Mouse (Mus musculus) right cerebral cortex, postnatal 4 days (tissue): Measurements from ENCODE around the gene Ccr9.

Experiments used
- DNase-seq: peaks from one replicate; pipeline ENCODE4 v3.0.0-alpha.2; 2022

Gene Ccr9

DNA sequence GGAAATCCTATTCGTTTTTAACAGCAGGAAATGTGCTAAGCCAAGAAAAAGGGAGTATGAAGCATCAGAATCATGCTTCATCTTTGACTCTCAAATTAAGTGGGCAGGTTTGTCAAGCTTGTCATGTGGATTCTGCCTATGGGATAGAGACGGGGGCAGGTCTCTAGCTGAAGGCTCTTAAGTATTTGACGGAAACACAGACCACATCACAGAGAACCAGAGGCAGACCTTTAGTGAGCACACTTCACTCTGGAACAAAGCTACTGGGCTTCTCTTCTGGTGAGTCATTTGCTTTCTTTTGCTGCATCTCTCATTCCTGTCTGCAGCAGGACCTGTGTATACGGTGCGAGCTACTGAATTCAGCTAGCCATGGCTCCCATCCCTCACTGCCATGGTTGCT, 128.0 kb downstream of the Ccr9 start, which contains the start of gene Cxcr6:
Cxcr6 (plus strand) TSS at position 209 of the 400 bp plus-strand sequence.
- DNase-seq = no peak

DNA sequence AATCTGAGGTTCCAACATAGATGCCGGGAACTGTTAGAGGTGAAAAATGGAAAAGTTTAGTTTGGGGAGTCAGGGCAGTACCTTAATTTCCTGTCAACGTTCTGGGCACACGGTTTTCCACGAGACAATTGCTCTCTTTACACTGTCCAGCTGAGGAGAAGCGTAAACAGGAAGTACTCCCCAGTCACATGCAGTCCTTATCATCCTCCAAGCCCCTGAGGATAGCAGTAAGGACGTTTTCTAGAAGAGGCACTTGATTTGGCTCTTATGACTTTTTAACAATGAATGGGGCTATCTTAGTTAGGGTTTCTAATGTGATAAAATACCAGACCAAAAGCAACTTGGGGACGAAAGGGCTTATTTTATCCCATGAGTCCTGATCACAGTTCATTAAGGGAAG, 130.3 kb downstream of the Ccr9 start:
- no peak for DNase-seq

DNA sequence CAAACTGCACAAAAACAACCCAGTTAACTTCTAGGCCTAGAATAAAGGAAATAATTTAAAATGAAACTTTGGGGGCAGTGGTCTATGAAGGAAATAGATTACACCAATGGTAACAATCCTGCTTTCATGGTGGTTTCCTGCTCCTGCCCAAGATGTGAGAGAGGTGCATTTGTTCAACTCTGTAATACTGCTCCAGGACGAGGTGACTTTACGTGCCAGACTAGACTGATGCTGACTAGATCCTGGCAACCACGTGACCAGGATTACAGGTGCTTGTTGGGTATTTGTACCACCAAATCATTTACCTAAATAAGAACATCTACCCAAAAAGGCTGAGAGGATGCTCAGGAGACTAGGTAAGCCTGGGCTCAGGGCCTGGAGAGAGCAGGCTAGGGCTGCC, 133.6 kb downstream of the Ccr9 start:
- DNase-seq = no peak

DNA sequence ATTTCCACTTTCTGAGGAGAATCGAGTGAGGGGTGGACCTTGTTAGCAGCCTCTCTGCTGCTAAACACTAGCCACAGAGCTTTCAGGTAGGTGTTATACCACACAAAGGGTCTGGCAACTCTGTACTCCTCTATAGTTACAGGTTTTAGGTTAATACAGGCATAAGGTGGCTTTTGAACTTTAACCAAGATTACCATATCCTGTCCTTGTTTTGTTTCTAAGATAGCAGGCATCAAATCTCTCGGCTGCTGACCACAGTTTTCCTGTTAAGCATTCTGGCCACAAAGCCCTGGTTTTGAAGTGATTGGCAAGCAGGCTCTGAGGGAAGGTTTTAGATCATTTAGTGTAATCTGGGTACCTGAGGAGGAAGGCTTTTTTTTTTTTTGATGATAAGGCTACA, 136.1 kb downstream of the Ccr9 start:
- DNase-seq = no peak

DNA sequence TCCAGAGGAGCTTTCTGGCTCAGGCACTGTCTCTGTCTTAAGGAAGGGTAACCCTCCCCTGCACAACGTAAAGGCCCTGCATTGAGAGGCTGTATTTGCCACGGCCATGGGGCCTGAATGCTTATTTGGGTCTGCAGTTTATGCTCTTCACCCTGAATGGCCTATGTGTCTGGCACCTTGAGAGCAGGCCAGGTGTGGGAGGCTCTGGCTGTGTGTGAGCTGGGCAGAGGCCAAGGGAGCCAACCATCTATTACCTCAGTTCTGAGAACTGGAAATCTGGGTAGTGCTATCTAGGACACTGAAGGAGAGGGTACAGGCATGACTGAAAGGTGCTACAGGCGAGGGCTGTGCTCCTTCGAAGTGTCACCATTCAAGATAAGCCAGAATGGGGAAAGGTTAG, 136.6 kb downstream of the Ccr9 start:
- no peak for DNase-seq

DNA sequence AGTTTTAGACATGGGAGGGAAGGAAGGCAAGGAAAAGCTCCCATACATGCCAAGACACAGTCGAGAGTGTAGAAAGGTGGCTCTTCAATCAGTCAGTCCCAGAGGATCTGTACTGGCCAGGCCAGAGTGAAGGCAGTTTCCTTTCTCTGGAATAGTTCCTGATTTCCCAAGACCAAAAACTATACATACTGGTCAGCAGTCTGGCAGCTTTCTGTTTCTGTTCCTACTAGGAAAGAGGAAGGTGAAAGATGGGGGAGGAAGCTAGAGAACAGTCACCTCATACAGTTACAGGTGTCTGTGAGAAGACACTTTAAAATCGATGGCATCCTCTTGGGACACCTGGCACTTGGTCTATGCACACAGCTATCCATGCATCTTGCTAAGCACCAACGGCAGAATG, 137.2 kb downstream of the Ccr9 start:
- DNase-seq = no peak

DNA sequence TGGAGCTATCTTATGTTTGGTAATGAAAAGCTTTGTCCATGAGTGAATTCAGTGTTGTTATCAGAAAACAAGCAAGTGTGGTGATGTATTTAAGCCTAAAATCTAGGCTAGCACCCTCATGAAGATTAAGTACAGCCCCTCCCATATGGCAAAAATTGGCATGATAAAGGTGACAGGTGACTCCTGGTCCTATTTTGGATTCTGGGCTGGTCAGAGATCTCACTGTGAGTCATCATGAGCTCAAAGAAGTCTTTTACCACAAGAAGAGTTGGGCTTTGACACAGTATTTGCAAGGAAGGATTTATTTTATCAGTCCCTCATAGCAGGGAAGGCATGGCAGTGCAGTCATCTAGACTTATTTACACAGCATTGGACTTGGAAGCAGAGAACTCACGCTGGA, 137.8 kb downstream of the Ccr9 start:
- no peak for DNase-seq

DNA sequence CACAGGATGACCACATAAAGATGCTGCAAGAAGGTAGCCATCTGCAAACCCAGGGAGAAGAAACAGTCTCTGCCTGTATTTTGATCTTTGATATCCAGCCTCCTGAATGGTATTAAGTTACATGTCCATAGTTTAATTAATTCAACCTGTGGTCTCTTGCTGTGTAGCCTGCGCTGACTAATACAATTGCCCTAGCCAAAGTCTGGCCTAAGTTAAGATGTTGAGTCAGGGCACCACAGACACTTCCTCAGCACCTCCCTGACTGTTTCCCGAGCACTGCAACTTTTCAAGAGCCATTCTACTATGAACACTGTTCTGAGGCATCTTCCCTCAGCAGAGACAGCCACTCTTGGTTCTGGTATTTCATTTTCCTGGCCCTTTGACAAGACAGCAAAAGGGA, 140.4 kb downstream of the Ccr9 start:
- no peak for DNase-seq

DNA sequence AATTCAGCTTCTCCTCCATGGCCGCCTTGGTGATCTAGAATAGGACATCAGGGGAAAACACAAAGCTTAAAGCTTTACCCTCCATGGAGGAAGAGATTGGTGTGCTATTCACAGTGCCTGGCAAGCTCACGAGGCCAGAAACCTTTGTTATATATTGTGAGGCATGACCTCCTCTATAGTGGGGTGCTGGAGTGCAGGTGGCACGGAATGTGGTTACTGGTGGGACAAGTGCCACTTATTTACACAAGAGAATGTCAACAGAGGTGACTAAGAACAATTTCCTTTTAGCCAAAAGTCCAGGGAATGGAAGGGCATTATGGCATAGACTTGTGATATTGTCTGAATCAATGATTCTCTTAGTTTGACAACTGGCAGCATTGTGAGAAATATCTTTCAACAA, 148.4 kb downstream of the Ccr9 start:
- no peak for DNase-seq

DNA sequence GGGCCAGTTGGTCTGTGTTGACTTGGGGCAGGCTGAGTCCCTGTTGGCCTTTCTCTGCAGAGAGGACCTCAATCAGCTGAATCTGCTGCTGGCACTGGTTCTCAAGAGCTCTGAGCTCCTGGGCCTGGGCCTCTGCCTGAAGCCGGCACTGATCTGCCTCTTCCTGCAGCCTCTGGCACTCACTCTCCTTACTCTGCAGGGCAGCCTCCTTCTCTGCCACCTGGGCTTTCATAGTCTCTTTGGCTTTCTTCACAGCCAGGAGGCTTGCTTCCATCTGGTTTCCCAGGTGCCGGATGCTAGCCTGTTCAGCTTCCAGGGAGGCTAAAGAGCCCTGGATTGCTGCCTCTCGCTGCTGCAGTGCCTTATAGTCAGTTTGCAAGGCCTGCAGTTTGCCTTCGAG, 150.7 kb downstream of the Ccr9 start:
- no peak for DNase-seq
